Mouse (Mus musculus) telencephalon, adult 2 months (tissue): ENCODE results near the gene Slc25a19.
A peak's percentile ranks its signal among the peaks of the same experiment; 100 is the strongest.

Source experiments
- DNase-seq: peaks from one replicate; pipeline ENCODE4 v3.0.0-alpha.2; 2011; ENCODE audit warnings: low read depth, low spot score

Gene Slc25a19

GRCm38 (mm10) chr11:115618732-115619516 lies 9.2 kb downstream of the Slc25a19 start:
- DNase-seq: no peak

- DNase-seq: no peak
Observed at GRCm38 (mm10) chr11:115618001-115618400, 10.1 kb downstream of the Slc25a19 start.

GRCm38 (mm10) chr11:115616893-115617292 lies 11.2 kb downstream of the Slc25a19 start:
- DNase-seq: no peak

- no peak for DNase-seq
Observed at GRCm38 (mm10) chr11:115616371-115616770, 11.7 kb downstream of the Slc25a19 start.

- no peak for DNase-seq
Observed at GRCm38 (mm10) chr11:115615875-115616274, 12.2 kb downstream of the Slc25a19 start.

- no peak for DNase-seq
Observed at GRCm38 (mm10) chr11:115615108-115615825, 12.8 kb downstream of the Slc25a19 start.

GRCm38 (mm10) chr11:115614346-115615107 lies 13.6 kb downstream of the Slc25a19 start:
- no peak for DNase-seq

- DNase-seq: no peak
Observed at GRCm38 (mm10) chr11:115613138-115613945, 14.8 kb downstream of the Slc25a19 start.

GRCm38 (mm10) chr11:115612410-115613137 lies 15.5 kb downstream of the Slc25a19 start, which contains the start of gene Mif4gd:
Gene Mif4gd, minus strand, starts transcription at chr11:115612969.
- no peak for DNase-seq

GRCm38 (mm10) chr11:115612059-115612409 lies 16.1 kb downstream of the Slc25a19 start:
- no peak for DNase-seq

- DNase-seq: no peak
Observed at GRCm38 (mm10) chr11:115611173-115611572, 16.9 kb downstream of the Slc25a19 start.

- no peak for DNase-seq
Observed at GRCm38 (mm10) chr11:115609576-115609975, 18.5 kb downstream of the Slc25a19 start.

GRCm38 (mm10) chr11:115608421-115609399 lies 19.4 kb downstream of the Slc25a19 start:
- no peak for DNase-seq

GRCm38 (mm10) chr11:115606733-115607132 lies 21.4 kb downstream of the Slc25a19 start:
- no peak for DNase-seq

GRCm38 (mm10) chr11:115604304-115604696 lies 23.8 kb downstream of the Slc25a19 start:
- no peak for DNase-seq

GRCm38 (mm10) chr11:115603476-115604303 lies 24.4 kb downstream of the Slc25a19 start, which contains the start of the genes Mrps7 and Gga3:
Gene Mrps7, plus strand, starts transcription at chr11:115603925.
Gene Gga3, minus strand, starts transcription at chr11:115604051.
- peak; percentile 69 for DNase-seq

- no peak for DNase-seq
Observed at GRCm38 (mm10) chr11:115603128-115603475, 25.0 kb downstream of the Slc25a19 start.

GRCm38 (mm10) chr11:115601174-115601573 lies 26.9 kb downstream of the Slc25a19 start:
- no peak for DNase-seq
